Mouse (Mus musculus) urinary bladder, postnatal 10 days (tissue): ENCODE measurements around the gene Sh3rf1.
"Not testable (repeated sequence)": the region's sequence is repeated elsewhere in the genome, so short reads cannot be mapped to it uniquely, and the experiment has no call there.

Experiments used
- DNase-seq: peaks from one replicate; pipeline ENCODE4 v3.0.0; 2022; ENCODE audit warnings: low spot score

The Sh3rf1 gene

GRCm38 (mm10) chr8:61374059-61374755, 150.5 kb downstream of the Sh3rf1 start:
- no peak for DNase-seq

GRCm38 (mm10) chr8:61375205-61375604, 151.5 kb downstream of the Sh3rf1 start:
- DNase-seq: no peak

DNA sequence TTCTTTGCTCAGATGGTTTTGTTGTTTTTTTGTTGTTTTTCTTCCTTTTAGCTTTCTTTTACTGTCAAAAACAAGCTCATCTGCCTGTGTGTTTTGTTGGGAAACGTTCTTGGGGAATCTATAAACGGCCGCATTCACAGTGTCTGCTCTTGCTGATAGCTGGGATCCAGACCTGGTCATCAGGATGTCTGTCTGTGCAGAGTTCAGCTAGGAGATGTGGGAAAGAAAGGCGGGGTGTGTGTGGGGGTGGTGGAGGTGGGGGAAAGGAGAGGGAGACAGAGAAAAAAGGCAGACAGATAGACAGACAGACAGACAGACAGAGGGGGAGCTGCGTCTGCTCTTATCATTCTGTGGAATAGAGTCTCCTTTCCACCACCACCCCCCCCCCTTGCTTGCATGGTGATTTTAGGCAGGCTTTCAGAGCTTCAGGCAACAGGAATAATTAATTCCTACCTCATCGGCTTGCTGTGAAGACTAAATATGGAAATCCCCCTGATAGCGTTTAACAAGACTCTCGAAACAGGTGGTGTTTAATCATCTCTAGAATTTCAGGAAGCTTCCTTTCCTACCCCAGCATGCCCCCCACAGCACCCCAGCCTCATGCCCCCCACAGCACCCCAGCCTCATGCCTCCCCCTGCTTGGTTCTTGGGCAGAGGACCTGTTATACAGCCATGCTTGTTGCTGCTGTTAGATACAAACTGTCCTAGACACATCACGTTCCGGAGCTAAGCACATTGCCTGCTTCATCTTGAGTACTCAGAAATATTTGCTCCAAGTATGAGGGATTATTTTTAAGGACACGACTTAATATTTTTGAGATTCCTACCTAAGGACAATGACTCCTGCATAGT, 155.4 kb downstream of the Sh3rf1 start:
- DNase-seq: no peak

DNA sequence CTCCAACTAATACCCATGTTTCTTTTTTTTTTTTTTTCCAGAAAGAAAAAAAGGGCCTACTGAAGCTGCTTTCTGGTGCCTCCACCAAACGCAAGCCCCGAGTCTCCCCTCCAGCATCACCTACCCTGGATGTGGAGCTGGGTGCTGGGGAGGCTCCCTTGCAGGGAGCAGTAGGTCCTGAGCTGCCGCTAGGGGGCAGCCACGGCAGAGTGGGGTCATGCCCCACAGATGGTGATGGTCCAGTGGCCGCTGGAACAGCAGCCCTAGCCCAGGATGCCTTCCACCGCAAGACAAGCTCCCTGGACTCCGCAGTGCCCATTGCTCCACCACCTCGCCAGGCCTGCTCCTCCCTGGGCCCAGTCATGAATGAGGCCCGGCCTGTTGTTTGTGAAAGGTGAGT, 160.9 kb downstream of the Sh3rf1 start:
- DNase-seq: no peak

- DNase-seq: no peak
Observed at GRCm38 (mm10) chr8:61385502-61386191, 162.0 kb downstream of the Sh3rf1 start.

DNA sequence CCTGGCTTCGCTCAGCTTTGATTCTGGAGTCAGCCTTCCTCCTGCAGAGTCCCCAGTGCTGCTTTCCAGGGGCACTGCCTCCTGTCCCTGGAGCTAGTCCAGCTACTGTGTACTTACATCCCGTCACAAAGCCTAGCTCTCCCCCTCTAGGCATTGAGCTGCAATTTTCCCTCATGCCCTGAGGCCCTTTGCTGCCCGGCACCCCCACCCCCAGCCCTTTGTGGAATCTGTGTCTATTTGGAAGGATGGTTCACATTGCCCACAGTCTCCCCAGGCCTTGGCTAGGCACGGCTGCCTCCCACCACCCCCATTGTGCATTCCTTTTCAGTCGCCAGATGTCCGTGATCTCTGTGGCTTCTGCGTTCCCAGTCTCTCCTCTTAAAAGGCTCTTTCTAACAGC, 163.0 kb downstream of the Sh3rf1 start:
- no peak for DNase-seq

- no peak for DNase-seq
Observed at GRCm38 (mm10) chr8:61387501-61387963, 163.9 kb downstream of the Sh3rf1 start.

DNA sequence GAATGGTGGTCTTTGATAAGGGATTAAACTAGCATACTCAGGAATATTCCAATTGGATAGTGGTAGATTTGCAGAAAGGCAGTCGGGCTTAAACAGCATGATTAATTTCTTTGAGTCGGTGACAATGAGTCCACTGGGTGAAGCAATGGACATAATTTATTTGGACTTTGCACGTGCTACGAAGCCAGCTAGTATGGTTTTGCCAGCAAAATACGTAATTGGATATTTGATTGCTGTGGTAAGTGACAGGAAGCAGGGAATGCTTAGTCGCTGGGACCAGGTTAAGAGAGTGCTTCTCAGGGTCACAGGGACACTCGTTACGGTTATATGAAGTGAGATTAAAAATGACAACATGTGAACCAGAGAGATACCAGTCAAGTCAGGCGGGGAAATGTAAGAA, 164.7 kb downstream of the Sh3rf1 start:
- no peak for DNase-seq

- no peak for DNase-seq
Observed at GRCm38 (mm10) chr8:61390307-61391057, 166.8 kb downstream of the Sh3rf1 start.

GRCm38 (mm10) chr8:61391058-61391434, 167.4 kb downstream of the Sh3rf1 start:
- no peak for DNase-seq

GRCm38 (mm10) chr8:61397139-61397538, 173.5 kb downstream of the Sh3rf1 start:
- DNase-seq: no peak

GRCm38 (mm10) chr8:61397755-61398154, 174.1 kb downstream of the Sh3rf1 start:
- DNase-seq: no peak

DNA sequence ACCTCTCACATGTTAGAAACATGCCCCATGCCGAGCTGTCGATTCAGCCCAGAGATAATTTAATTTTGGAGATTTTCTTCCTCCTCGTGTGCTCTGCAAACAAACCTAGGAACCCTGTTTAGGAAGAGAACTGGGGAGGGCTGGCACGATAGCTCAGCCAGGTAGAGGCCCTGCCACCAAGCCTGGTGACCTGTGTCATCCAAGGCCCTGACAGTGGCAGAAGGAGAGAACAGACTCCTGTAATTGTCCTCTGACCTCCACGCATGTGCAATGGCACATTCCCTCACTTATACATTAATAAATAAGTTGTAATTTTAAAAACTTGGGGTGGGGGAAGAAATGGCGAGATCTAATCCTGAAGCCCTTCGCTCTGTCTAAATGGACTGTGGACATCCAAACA, 179.2 kb downstream of the Sh3rf1 start:
- DNase-seq: no peak

DNA sequence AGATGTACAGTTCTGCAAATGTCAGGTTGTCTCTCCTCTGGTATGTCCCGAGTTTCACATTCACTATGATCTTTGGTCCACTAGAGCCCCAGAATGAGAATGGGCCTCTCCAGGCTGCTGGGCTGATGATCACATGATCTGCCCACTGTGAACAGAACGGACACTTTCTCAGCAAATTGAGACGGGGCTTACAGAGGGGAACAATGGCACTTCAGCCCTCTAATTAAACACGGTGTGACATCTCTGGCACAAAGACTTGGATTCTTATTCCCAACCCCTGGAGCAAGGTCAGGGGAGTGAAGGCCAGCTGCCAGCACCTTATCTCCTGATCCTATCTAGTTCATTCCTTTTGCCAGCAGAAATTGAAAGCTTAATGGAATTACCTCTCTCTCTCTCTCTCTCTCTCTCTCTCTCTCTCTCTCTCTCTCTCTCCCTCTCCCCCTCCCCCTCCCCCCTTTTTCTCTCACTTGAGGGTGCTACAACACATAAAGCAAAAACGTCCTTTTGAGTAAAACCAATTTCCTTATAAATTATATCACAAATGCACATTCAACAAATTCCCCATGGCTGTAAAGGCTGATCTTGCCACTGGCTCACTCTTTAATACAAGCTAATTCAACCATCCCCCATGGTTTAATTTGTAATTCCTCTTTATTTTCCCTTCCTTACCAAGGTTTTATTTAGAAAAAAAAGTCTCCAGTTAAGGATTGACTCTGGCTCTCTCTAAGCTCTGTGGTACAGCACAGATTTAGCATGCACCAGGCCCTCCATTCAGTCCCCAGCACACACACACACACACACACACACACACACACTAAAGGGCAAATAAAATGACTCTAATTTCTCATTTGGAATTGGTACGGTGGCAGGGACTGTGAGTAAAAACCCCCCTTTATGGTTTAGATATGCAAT, 179.8 kb downstream of the Sh3rf1 start:
- DNase-seq: no peak

DNA sequence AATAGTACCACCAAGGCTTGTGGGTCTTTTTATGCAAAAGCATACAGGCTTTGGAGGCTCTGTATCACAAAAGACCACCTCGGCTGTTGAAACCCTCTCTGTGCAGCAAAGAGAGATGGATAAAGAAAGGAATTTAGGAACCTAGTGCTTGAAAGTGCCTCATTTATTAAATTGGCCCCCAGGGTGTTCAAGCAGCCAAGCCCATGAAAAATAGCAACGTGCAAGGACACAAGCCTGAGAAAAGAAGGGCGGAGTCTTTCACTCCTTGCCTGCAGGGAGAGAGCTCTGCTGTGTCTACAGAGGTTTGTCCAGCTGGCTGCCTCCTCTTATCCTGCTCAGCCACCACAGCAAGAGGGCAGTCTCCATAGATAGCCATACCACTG, 180.5 kb downstream of the Sh3rf1 start:
- DNase-seq: no peak

DNA sequence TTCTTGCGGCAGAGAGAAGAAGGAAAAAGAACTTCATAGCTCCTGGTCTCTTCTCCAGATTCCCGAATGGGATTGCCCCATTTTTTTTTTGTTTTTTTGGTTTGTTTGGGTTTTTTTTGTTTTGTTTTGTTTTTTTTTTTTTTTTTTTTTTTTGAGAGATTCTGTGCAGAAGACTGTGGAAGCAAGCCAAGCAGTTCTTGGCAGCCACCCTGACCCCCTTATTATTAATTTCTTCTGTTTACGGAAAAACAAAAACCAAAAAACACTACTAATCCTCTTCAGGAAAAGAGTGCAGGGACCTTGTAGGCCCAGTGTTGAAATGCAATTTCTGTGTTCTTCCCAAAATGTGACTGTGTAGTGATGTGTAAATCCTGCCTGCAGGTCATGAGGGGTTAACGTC, 185.4 kb downstream of the Sh3rf1 start:
- no peak for DNase-seq

DNA sequence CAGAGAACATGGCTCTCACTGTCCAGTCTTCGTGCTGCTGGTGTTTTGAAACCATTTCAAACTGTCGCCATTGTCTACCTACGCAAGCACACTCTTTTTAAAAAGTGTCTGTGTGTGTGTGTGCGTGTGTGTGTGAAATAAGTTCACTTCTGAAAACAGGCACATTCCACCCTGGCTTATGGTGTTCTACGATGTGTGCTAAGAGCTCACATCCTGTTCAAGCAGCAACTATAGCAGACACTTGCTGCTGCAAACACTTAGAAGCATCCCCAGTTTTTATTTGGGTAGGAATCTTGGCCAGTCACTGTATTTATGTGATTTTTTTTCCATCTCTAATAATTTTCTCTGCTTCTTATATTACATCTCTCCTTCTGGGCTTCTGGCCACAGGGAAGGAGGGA, 186.0 kb downstream of the Sh3rf1 start:
- DNase-seq: not testable (repeated sequence)

GRCm38 (mm10) chr8:61419521-61419920, 195.8 kb downstream of the Sh3rf1 start:
- no peak for DNase-seq

- DNase-seq: no peak
Observed at GRCm38 (mm10) chr8:61420166-61420565, 196.5 kb downstream of the Sh3rf1 start.

- no peak for DNase-seq
Observed at GRCm38 (mm10) chr8:61421606-61422005, 197.9 kb downstream of the Sh3rf1 start.

DNA sequence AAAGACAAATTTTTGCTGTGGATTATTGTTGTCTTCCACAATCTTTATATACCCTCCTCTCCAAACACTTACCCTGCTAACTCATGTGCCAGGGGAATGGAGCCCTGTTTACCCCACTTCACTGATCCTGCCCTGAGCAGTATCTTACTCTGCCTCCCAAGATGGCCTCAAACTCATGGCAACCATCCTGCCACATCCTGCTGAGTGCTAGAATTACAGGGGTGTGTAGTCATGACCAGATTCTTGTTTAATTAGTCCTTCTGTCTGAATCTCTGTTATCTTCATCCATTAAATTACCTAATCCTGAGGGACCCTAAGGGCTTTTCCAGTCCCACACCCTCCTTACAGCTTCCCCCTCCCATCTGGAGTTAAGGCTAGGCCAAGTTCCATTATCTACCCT, 201.5 kb downstream of the Sh3rf1 start:
- no peak for DNase-seq
